Mouse (Mus musculus): ENCODE measurements around the gene Atxn1.

GRCm38 (mm10) chr13:45934841-45935240 lies 30.0 kb downstream of the Atxn1 start:
- TF ChIP-seq CTCF (IDR thresholded peaks at IDR 0.05) (no peak), EP300 (IDR thresholded peaks at IDR 0.05) (no peak)

Data from lung, postnatal 0 days (tissue).